Mouse (Mus musculus): ENCODE measurements around the gene C1rl. TPM values are rescaled to one million over a fixed set of nuclear protein-coding genes. Genes with fewer than 3 reads are reported as not detected.
"Not testable (repeated sequence)": the region's sequence is repeated elsewhere in the genome, so short reads cannot be mapped to it uniquely, and the experiment has no call there.

The C1rl gene
- polyA plus RNA-seq, 1 experiment from 2014 or later, result 0.29 TPM

GRCm38 (mm10) chr6:124508292-124508691, 15.4 kb downstream of the C1rl start:
- H3K36me3 ChIP-seq (ENCODE audit: control insufficient read depth, insufficient read depth, low read length), result no peaks in the 10 kb centered on the region
- H3K4me1 ChIP-seq (ENCODE audit: control insufficient read depth, insufficient read depth, low read length), result no peaks in the 10 kb centered on the region
- H3K4me2 ChIP-seq (ENCODE audit: low read depth, low read length), result no peak overlapping the region
- WGBS, result 80% methylated on average over 10 of the region's 10 CpGs
- H3K9me3 ChIP-seq (ENCODE audit: control insufficient read depth, low read length), result no peaks in the 10 kb centered on the region
- H3K27me3 ChIP-seq (ENCODE audit: control insufficient read depth, insufficient read depth, low read length), result no peaks in the 10 kb centered on the region
- no peak overlapping the region for H3K9ac ChIP-seq (replicated peaks; ENCODE audit: low read depth, low read length)
- ATAC-seq (ENCODE audit: low read depth), result no peak
- no peak overlapping the region for H3K27ac ChIP-seq (ENCODE audit: low read depth, low read length)
- no peak overlapping the region for H3K4me3 ChIP-seq (ENCODE audit: low read depth, low read length)

DNA sequence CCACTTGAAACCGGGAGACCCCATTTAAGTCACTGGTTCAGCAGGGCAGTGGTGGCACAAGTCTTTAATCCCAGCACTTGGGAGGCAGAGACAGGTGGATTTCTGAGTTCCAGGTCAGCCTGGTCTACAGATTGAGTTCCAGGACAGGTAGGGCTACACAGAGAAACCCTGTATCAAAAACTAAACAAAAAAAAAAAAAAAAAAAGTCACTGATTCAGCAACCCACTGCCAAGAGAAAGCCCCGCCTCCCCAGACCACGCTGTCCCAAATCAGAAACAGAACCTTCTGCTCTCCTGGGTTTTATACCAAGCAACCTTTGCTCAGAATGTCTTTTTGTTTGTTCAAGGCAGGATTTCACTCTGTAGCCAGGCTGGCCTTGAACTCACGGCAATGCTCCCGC, 16.3 kb downstream of the C1rl start:
- H3K9ac ChIP-seq (replicated peaks; ENCODE audit: low read depth, low read length); H3K4me3 ChIP-seq (ENCODE audit: low read depth, low read length); H3K36me3 ChIP-seq (ENCODE audit: control insufficient read depth, insufficient read depth, low read length); ATAC-seq (ENCODE audit: low read depth); H3K27ac ChIP-seq (ENCODE audit: low read depth, low read length); H3K27me3 ChIP-seq (ENCODE audit: control insufficient read depth, insufficient read depth, low read length); H3K4me1 ChIP-seq (ENCODE audit: control insufficient read depth, insufficient read depth, low read length); H3K4me2 ChIP-seq (ENCODE audit: low read depth, low read length); H3K9me3 ChIP-seq (ENCODE audit: control insufficient read depth, low read length): not testable (repeated sequence)
- WGBS, result 96% methylated on average over 5 of the region's 5 CpGs

- no peaks in the 10 kb centered on the region for H3K27me3 ChIP-seq (ENCODE audit: control insufficient read depth, insufficient read depth, low read length)
- H3K9ac ChIP-seq (replicated peaks; ENCODE audit: low read depth, low read length), result no peak overlapping the region
- no peaks in the 10 kb centered on the region for H3K9me3 ChIP-seq (ENCODE audit: control insufficient read depth, low read length)
- no peaks in the 10 kb centered on the region for H3K36me3 ChIP-seq (ENCODE audit: control insufficient read depth, insufficient read depth, low read length)
- H3K4me1 ChIP-seq (ENCODE audit: control insufficient read depth, insufficient read depth, low read length), result no peaks in the 10 kb centered on the region
- WGBS, result 71% methylated on average over 6 of the region's 6 CpGs
- no peak overlapping the region for H3K27ac ChIP-seq (ENCODE audit: low read depth, low read length)
- H3K4me2 ChIP-seq (ENCODE audit: low read depth, low read length), result no peak overlapping the region
- H3K4me3 ChIP-seq (ENCODE audit: low read depth, low read length), result no peak overlapping the region
- ATAC-seq (ENCODE audit: low read depth), result no peak
Measured at GRCm38 (mm10) chr6:124511936-124512335, 19.0 kb downstream of the C1rl start.

DNA sequence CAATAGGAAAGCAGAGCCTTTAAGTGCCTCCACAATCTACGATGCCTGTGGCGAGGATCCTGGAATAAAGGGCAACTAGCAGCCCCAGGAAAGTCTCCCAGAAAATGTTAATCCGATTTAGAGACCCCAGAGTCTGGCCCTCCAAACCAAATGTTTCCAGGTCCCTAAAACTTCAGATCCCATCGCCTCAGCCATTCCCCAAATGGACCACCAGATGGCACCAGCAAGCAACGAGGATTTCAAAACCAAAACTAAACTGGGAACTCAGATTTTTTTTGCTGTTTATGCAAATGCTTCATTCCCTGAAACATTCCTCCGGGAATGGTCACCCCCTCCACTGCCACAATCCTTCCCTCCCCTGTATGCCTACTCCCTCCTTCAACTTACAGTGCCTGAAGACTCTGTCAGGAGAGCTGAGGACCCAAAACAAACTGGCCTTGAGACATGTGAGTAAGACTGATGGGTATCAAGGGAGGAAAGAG, 19.5 kb downstream of the C1rl start, which contains the start of gene C1ra:
TSS of gene C1ra (plus strand) at position 51 of the 482 bp plus-strand sequence.
- Histone ChIP-seq H3K9ac (replicated peaks; ENCODE audit: low read depth, low read length) (no peak within 1 kb of the TSS), H3K4me3 (ENCODE audit: low read depth, low read length) (no peak within 1 kb of the TSS), H3K36me3 (ENCODE audit: control insufficient read depth, insufficient read depth, low read length) (no peaks in the 10 kb centered on the region), H3K4me2 (ENCODE audit: low read depth, low read length) (no peak within 1 kb of the TSS), H3K27me3 (ENCODE audit: control insufficient read depth, insufficient read depth, low read length) (no peaks in the 10 kb centered on the region), H3K9me3 (ENCODE audit: control insufficient read depth, low read length) (no peaks in the 10 kb centered on the region), H3K27ac (ENCODE audit: low read depth, low read length) (no peak within 1 kb of the TSS), H3K4me1 (ENCODE audit: control insufficient read depth, insufficient read depth, low read length) (no peaks in the 10 kb centered on the region)
- 9% methylated on average over 6 of the region's 6 CpGs for WGBS
- no peak for ATAC-seq (ENCODE audit: low read depth)

GRCm38 (mm10) chr6:124517733-124518132, 24.8 kb downstream of the C1rl start:
- H3K4me2 ChIP-seq (ENCODE audit: low read depth, low read length); H3K27me3 ChIP-seq (ENCODE audit: control insufficient read depth, insufficient read depth, low read length); H3K4me3 ChIP-seq (ENCODE audit: low read depth, low read length); H3K4me1 ChIP-seq (ENCODE audit: control insufficient read depth, insufficient read depth, low read length); ATAC-seq (ENCODE audit: low read depth); H3K27ac ChIP-seq (ENCODE audit: low read depth, low read length); H3K9me3 ChIP-seq (ENCODE audit: control insufficient read depth, low read length); H3K9ac ChIP-seq (replicated peaks; ENCODE audit: low read depth, low read length); H3K36me3 ChIP-seq (ENCODE audit: control insufficient read depth, insufficient read depth, low read length): not testable (repeated sequence)
- 89% methylated on average over 4 of the region's 4 CpGs for WGBS

GRCm38 (mm10) chr6:124522082-124522481, 29.2 kb downstream of the C1rl start:
- H3K27me3 ChIP-seq (ENCODE audit: control insufficient read depth, insufficient read depth, low read length); H3K4me1 ChIP-seq (ENCODE audit: control insufficient read depth, insufficient read depth, low read length); H3K9ac ChIP-seq (replicated peaks; ENCODE audit: low read depth, low read length); H3K4me2 ChIP-seq (ENCODE audit: low read depth, low read length); H3K9me3 ChIP-seq (ENCODE audit: control insufficient read depth, low read length); H3K4me3 ChIP-seq (ENCODE audit: low read depth, low read length); H3K27ac ChIP-seq (ENCODE audit: low read depth, low read length); H3K36me3 ChIP-seq (ENCODE audit: control insufficient read depth, insufficient read depth, low read length); ATAC-seq (ENCODE audit: low read depth): not testable (repeated sequence)
- 84% methylated on average over 7 of the region's 7 CpGs for WGBS

GRCm38 (mm10) chr6:124527881-124528280, 35.0 kb downstream of the C1rl start:
- Histone ChIP-seq H3K9ac (replicated peaks; ENCODE audit: low read depth, low read length) (no peak overlapping the region), H3K4me1 (ENCODE audit: control insufficient read depth, insufficient read depth, low read length) (no peaks in the 10 kb centered on the region), H3K27me3 (ENCODE audit: control insufficient read depth, insufficient read depth, low read length) (no peaks in the 10 kb centered on the region), H3K4me2 (ENCODE audit: low read depth, low read length) (no peak overlapping the region), H3K4me3 (ENCODE audit: low read depth, low read length) (no peak overlapping the region), H3K27ac (ENCODE audit: low read depth, low read length) (no peak overlapping the region), H3K36me3 (ENCODE audit: control insufficient read depth, insufficient read depth, low read length) (no peaks in the 10 kb centered on the region), H3K9me3 (ENCODE audit: control insufficient read depth, low read length) (no peaks in the 10 kb centered on the region)
- WGBS, result 77% methylated on average over 3 of the region's 3 CpGs
- ATAC-seq (ENCODE audit: low read depth), result no peak

- ATAC-seq (ENCODE audit: low read depth), result no peak
- H3K9ac ChIP-seq (replicated peaks; ENCODE audit: low read depth, low read length), result no peak overlapping the region
- no peaks in the 10 kb centered on the region for H3K27me3 ChIP-seq (ENCODE audit: control insufficient read depth, insufficient read depth, low read length)
- no peaks in the 10 kb centered on the region for H3K9me3 ChIP-seq (ENCODE audit: control insufficient read depth, low read length)
- no peaks in the 10 kb centered on the region for H3K36me3 ChIP-seq (ENCODE audit: control insufficient read depth, insufficient read depth, low read length)
- 89% methylated on average over 8 of the region's 8 CpGs for WGBS
- H3K4me3 ChIP-seq (ENCODE audit: low read depth, low read length), result no peak overlapping the region
- H3K4me1 ChIP-seq (ENCODE audit: control insufficient read depth, insufficient read depth, low read length), result no peaks in the 10 kb centered on the region
- no peak overlapping the region for H3K4me2 ChIP-seq (ENCODE audit: low read depth, low read length)
- no peak overlapping the region for H3K27ac ChIP-seq (ENCODE audit: low read depth, low read length)
Measured at GRCm38 (mm10) chr6:124531077-124531476, 38.2 kb downstream of the C1rl start.

DNA sequence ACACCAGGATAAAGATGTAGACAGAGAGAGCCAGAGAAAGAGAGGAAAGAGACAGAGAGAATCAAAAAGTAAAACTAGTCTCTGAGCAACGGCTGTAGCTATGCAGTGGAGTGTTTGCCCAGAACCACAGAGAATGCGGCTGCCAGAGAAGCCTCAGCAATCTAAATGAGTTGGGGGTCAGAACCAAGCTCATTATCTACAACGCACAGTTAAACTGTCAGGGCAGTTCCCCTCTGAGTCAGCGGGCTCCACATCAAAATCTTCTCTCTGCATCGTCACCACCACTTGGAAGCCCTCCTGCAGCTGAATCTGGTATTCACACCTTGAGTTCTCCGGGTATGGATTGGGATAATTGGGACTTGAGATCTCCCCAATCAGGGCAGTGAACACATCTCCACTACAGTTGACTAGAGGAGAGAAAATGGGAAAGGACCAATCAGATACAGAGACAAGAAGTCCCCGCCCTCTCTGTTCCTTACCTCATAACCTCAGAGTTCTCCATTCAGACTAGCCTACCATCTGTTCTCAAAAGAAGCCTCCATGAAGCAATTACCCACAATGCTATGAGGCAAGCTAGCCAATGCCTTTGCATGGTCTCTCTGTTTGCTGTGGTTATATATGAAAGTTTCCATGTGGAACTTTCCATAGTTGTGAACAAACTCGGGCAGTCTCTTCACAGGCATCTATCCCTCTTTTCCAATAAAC, 43.4 kb downstream of the C1rl start:
- ATAC-seq (ENCODE audit: low read depth), result not testable (repeated sequence)

More for the DNA sequence above, 43.4 kb downstream of the C1rl start:
- not testable (repeated sequence) for H3K9me3 ChIP-seq (ENCODE audit: control insufficient read depth, low read length); H3K9ac ChIP-seq (replicated peaks; ENCODE audit: low read depth, low read length); H3K36me3 ChIP-seq (ENCODE audit: control insufficient read depth, insufficient read depth, low read length); H3K27me3 ChIP-seq (ENCODE audit: control insufficient read depth, insufficient read depth, low read length); H3K4me1 ChIP-seq (ENCODE audit: control insufficient read depth, insufficient read depth, low read length); H3K4me2 ChIP-seq (ENCODE audit: low read depth, low read length); H3K27ac ChIP-seq (ENCODE audit: low read depth, low read length); H3K4me3 ChIP-seq (ENCODE audit: low read depth, low read length)
- WGBS, result 85% methylated on average over 8 of the region's 8 CpGs
